Mouse (Mus musculus) liver, postnatal 0 days (tissue): Measurements from ENCODE around the gene Nup214.

Experiments
- CTCF ChIP-seq: sonication (generic); IDR thresholded peaks from 2 replicates; pipeline ENCODE4 v1.5.1; 2016; ENCODE audit warnings: antibody characterized with exemption, low read depth
- EP300 ChIP-seq: IDR thresholded peaks from 2 replicates; pipeline ENCODE4 v1.6.1; 2016; ENCODE audit warnings: antibody characterized with exemption, low read depth, mild to moderate bottlenecking

- TF ChIP-seq CTCF (no peak), EP300 (no peak)
Observed at GRCm38 (mm10) chr2:32055357-32055965, 81.2 kb downstream of the Nup214 start.
